Mouse (Mus musculus) stomach, postnatal 0 days (tissue): ENCODE data around the gene Igf2. TPM values are rescaled to one million over a fixed set of nuclear protein-coding genes. Genes with fewer than 3 reads are reported as not detected.
A peak's percentile ranks its signal among the peaks of the same experiment; 100 is the strongest.

Experiments used
- ATAC-seq: fragments of 200-750 bp; cut with Nextera tagmentation; 2 replicates; pipeline ENCODE4 v1.8.0; 2017; ENCODE audit not compliant: low FRiP score, low TSS enrichment
- DNase-seq: peaks from one replicate; pipeline ENCODE4 v3.0.0-alpha.2; 2016; ENCODE audit warnings: low spot score
- H3K27ac ChIP-seq: fragments of 300-500 bp; sonication (generic); replicated peaks from 2 replicates; pipeline ENCODE4 v1.5.1; 2014; ENCODE audit warnings: mild to moderate bottlenecking, control low read depth
- H3K27me3 ChIP-seq: fragments of 300-500 bp; sonication (generic); 2 replicates; pipeline ENCODE4 v1.6.1; 2014; ENCODE audit warnings: low read length; ENCODE audit not compliant: control insufficient read depth, insufficient read depth
- H3K36me3 ChIP-seq: fragments of 300-500 bp; sonication (generic); 2 replicates; pipeline ENCODE4 v1.6.1; 2014; ENCODE audit warnings: low read length, mixed read lengths; ENCODE audit not compliant: control insufficient read depth, insufficient read depth
- H3K4me1 ChIP-seq: fragments of 300-500 bp; sonication (generic); replicated peaks from 2 replicates; pipeline ENCODE4 v1.6.1; 2014; ENCODE audit warnings: antibody characterized with exemption; ENCODE audit not compliant: control insufficient read depth, insufficient read depth
- H3K4me2 ChIP-seq: fragments of 300-500 bp; sonication (generic); replicated peaks from 2 replicates; pipeline ENCODE4 v1.6.1; 2014; ENCODE audit warnings: low read depth, mild to moderate bottlenecking, control low read depth, moderate library complexity
- H3K4me3 ChIP-seq: fragments of 300-500 bp; sonication (generic); 2 replicates; pipeline ENCODE4 v1.5.1; 2014; ENCODE audit warnings: low read depth, low read length, control low read depth
- H3K9ac ChIP-seq: fragments of 300-500 bp; sonication (generic); 2 replicates; pipeline ENCODE4 v1.6.1; 2014; ENCODE audit warnings: mild to moderate bottlenecking, low read length, control low read depth, mixed read lengths
- H3K9me3 ChIP-seq: fragments of 300-500 bp; sonication (generic); 2 replicates; pipeline ENCODE4 v1.6.1; 2016; ENCODE audit warnings: low read length; ENCODE audit not compliant: control insufficient read depth
- CTCF ChIP-seq: IDR thresholded peaks from 2 replicates; pipeline ENCODE4 v1.5.1; 2016; ENCODE audit warnings: antibody characterized with exemption, low read depth, mild to moderate bottlenecking, moderate library complexity
- EP300 ChIP-seq: optimal IDR thresholded peaks from 2 replicates; pipeline ENCODE3; 2016; ENCODE audit warnings: antibody characterized with exemption
- WGBS: fragments of 180-500 bp; shearing (Covaris S2); extraction: QIAGEN DNeasy Blood & Tissue Kit; methylation state at CpG from one replicate; pipeline ENCODE4 v1.1.7; 2014; 5-methylcytosine and 5-hydroxymethylcytosine counted together
- polyA plus RNA-seq: library from polyadenylated mRNA; unstranded; fragments of >200 nt; fragmentation: Nextera tagmentation; extraction: Ambion mirVana; gene quantifications from 2 replicates; pipeline ENCODE4 v1.2.1, GENCODE M21; 2015

Gene Igf2
- polyA plus RNA-seq, result 287 and 390 TPM in 2 replicates

DNA sequence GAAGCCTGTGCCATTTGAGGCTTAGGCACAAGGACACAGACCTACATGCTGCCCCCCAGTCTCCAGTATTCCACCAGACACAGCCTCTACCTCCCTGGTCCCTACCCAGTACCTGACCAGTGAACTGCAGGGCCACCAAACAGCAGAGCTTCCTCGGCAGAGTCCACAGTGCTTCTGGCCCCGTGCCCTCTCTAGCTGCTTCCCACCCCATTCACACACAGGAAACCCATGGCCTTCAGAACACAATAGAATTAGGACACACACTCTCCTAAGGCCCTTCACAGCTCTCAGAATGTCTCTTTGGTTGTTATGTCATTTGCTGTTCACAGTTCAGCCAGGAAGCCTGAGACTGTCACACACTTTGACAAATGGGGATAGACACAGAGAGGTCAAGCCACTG is at the start of gene Igf2:
Gene Igf2, minus strand, starts transcription at position 158 of the 400 bp plus-strand sequence.
- H3K4me1 ChIP-seq, result no peaks in the 10 kb centered on the region
- DNase-seq, result no peak
- WGBS, result 63% methylated on average over 2 of the region's 2 CpGs
- no peak within 1 kb of the TSS for H3K4me3 ChIP-seq
- H3K9ac ChIP-seq, result no peak within 1 kb of the TSS
- no peak for TF ChIP-seq EP300
- peaks cover 13% of the 10 kb centered on the region; the same call in 1 of the 2 replicates for H3K27me3 ChIP-seq
- peaks cover 13% of the 10 kb centered on the region for H3K9me3 ChIP-seq
- H3K27ac ChIP-seq, result no peak within 1 kb of the TSS
- H3K36me3 ChIP-seq, result no peaks in the 10 kb centered on the region
- ATAC-seq, result no peak
- H3K4me2 ChIP-seq, result no peak within 1 kb of the TSS

DNA sequence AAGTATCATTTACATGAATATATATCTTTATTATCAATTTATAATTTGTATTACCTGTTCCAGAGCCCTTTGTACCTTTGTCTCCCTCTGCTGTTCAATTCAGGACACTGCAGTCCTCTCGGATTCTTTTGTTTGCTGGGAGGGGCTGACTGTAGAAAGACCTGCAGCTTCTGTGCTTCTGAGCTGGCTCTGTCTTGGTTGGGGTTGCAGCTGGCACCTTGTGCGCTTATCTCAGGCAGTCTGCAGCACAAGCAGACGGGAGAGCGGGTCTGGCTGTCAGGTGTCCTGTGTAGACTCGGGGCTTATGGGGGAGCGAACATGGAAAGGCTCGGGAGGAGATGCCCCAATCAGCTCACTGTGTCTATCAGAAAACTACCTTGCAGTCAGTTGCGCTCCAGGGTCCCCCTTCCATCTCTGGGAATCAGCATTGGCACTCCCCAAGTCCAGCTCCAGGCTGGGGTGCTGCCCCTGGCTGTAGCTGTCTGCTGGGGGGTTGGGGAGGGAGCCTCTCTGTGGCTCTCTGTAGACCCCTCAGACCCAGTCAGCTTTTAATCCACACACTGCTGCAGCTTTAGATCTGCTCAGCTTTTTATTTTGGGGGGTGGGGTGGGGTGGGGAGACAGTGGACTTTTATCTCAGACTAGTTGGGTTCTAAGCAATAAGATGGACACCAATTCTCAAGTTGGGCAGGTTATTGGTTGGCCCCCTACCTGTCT is 48.3 kb upstream of the Igf2 start:
- H3K36me3 ChIP-seq, result no peaks in the 10 kb centered on the region
- ATAC-seq (no peak), DNase-seq (peak; percentile 64)
- H3K9ac ChIP-seq, result no peak overlapping the region
- no peak overlapping the region for H3K4me3 ChIP-seq
- TF ChIP-seq EP300 (no peak), CTCF (peak; percentile 87)
- 9% methylated on average over 8 of the region's 8 CpGs for WGBS
- no peaks in the 10 kb centered on the region for H3K27me3 ChIP-seq
- H3K4me2 ChIP-seq, result peak overlapping the region; percentile 31
- no peaks in the 10 kb centered on the region for H3K9me3 ChIP-seq
- no peaks in the 10 kb centered on the region for H3K4me1 ChIP-seq
- H3K27ac ChIP-seq, result no peak overlapping the region

GRCm38 (mm10) chr7:142706873-142707272 is 40.3 kb upstream of the Igf2 start:
- H3K4me1 ChIP-seq, result no peaks in the 10 kb centered on the region
- DNase-seq, result no peak
- no peak overlapping the region for H3K9ac ChIP-seq
- no peaks in the 10 kb centered on the region for H3K27me3 ChIP-seq
- H3K9me3 ChIP-seq, result no peaks in the 10 kb centered on the region
- TF ChIP-seq EP300, result no peak
- no peak for TF ChIP-seq CTCF
- WGBS, result 82% methylated on average over 2 of the region's 2 CpGs
- H3K4me3 ChIP-seq, result no peak overlapping the region
- no peak overlapping the region for H3K4me2 ChIP-seq
- H3K27ac ChIP-seq, result no peak overlapping the region
- H3K36me3 ChIP-seq, result no peaks in the 10 kb centered on the region
- ATAC-seq, result no peak

DNA sequence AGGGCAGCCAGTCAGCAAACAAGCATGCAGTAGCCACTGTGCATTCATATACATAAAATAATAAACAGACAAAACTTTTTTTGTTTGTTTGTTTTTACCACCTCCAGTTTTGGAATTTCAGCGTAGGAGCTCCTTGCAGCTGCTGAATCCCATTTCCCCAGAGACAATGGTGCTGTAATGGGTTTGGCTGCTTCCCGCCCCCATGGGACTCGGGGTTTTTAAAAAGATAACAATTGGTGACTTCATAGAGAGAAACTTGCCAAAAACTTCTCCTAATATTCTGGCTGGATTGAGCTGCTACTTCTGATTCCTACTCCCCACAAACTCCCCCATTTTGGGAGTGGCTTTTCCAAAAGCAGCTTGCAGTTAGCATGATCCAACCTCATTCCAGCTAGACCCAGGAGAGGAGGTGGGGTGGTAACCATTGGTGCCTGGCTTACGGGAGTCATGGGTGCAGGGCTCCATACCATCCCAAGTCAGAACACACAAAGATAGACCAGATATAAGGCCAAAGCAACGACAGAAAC is 32.8 kb upstream of the Igf2 start:
- ATAC-seq (no peak), DNase-seq (no peak)
- Histone ChIP-seq H3K4me1 (no peaks in the 10 kb centered on the region), H3K36me3 (no peaks in the 10 kb centered on the region), H3K27me3 (no peaks in the 10 kb centered on the region), H3K9me3 (no peaks in the 10 kb centered on the region), H3K4me3 (no peak overlapping the region), H3K9ac (no peak overlapping the region), H3K27ac (no peak overlapping the region), H3K4me2 (no peak overlapping the region)
- TF ChIP-seq CTCF, result no peak
- no peak for TF ChIP-seq EP300
- 54% methylated on average over 5 of the region's 5 CpGs for WGBS

GRCm38 (mm10) chr7:142678611-142679010 is 12.0 kb upstream of the Igf2 start:
- H3K36me3 ChIP-seq, result no peaks in the 10 kb centered on the region; the same call in 1 of the 2 replicates
- no peaks in the 10 kb centered on the region for H3K4me1 ChIP-seq
- no peak overlapping the region for H3K4me3 ChIP-seq
- no peak overlapping the region for H3K27ac ChIP-seq
- H3K27me3 ChIP-seq, result no peaks in the 10 kb centered on the region
- no peaks in the 10 kb centered on the region for H3K9me3 ChIP-seq
- WGBS, result 80% methylated on average over 3 of the region's 3 CpGs
- H3K4me2 ChIP-seq, result no peak overlapping the region
- DNase-seq, result no peak
- H3K9ac ChIP-seq, result no peak overlapping the region
- no peak for ATAC-seq
- TF ChIP-seq CTCF, result no peak
- no peak for TF ChIP-seq EP300

DNA sequence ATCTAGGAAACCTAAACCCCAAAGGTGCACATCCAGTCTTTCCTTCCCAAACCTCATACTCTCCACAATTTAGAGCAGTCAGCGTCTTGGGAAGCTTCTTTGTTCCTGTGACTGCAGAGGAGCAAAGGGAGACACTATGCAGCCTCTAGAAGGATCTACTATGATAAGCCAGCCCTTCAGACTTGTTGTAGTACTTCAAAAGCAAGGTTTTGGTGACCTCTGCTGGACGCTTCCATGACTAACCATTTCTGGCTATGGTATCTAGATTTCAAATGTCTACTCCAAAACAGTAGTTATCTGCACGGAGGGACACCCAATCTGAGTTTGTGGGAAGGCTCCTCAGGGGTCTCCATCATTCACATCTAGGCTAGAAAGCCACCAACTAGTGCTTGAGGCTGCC is 9.0 kb upstream of the Igf2 start:
- no peaks in the 10 kb centered on the region; the same call in 1 of the 2 replicates for H3K36me3 ChIP-seq
- H3K9ac ChIP-seq, result no peak overlapping the region
- H3K27ac ChIP-seq, result no peak overlapping the region
- no peaks in the 10 kb centered on the region for H3K27me3 ChIP-seq
- no peak overlapping the region for H3K4me3 ChIP-seq
- no peaks in the 10 kb centered on the region for H3K4me1 ChIP-seq
- peak; percentile 69 for DNase-seq
- peak; percentile 86 for TF ChIP-seq CTCF
- no peak for TF ChIP-seq EP300
- H3K9me3 ChIP-seq, result peaks cover 3% of the 10 kb centered on the region; the same call in 1 of the 2 replicates
- no peak overlapping the region for H3K4me2 ChIP-seq
- WGBS, result 4% methylated on average over 3 of the region's 3 CpGs
- no peak for ATAC-seq
